Mouse (Mus musculus) mammary gland, adult 2 months (tissue): ENCODE data around the gene Gm8206. TPM values are rescaled to one million over a fixed set of nuclear protein-coding genes. Genes with fewer than 3 reads are reported as not detected.

ENCODE experiments used
- polyA plus RNA-seq: library from polyadenylated mRNA; depleted of rRNA; stranded (reverse); fragments of >200 nt; gene quantifications from 2 replicates; pipeline ENCODE4 v1.2.3, GENCODE M21; 2012; ENCODE audit warnings: low replicate concordance; rRNA removed

Gm8206 gene
- 0.33 TPM in 1 of 2 replicates, not detected in the other for polyA plus RNA-seq

DNA sequence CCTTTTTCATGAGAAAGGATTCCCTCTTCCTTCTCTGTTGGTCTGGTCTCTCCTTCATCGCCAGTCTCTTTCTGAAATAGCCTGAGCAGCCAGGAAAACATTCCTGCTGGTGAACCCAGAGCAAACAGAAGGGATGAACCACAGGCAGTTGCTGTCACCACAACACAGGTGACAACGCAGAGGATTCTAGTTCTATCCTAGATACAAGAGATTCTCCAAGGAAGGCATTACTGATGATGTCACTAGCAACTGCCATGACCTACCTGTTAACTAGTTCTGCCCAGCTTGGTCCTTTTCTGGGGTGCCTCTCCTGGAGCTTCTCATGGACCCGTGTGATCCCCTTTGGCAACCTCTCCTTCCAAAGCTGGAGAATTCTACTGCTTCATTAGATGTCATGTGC lies at the start of gene Gm8206:
TSS of gene Gm8206 (minus strand) at position 101 of the 400 bp plus-strand sequence.

DNA sequence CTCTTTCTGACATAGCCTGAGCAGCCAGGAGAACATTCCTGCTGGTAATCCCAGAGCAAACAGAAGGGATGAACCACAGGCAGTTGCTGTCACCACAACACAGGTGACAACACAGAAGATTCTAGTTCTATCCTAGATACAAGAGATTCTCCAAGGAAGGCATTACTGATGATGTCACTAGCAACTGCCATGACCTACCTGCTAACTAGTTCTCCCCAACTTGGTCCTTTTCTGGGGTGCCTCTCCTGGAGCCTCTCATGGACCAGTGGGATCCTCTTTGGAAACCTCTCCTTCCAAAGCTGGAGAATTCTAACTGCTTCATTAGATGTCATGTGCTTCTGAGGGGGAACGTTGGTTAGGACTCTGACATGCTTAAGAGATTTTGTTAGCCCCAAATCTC lies 32.0 kb upstream of the Gm8206 start, which contains the start of gene Gm3476:
TSS of gene Gm3476 (minus strand) at position 101 of the 400 bp plus-strand sequence.

DNA sequence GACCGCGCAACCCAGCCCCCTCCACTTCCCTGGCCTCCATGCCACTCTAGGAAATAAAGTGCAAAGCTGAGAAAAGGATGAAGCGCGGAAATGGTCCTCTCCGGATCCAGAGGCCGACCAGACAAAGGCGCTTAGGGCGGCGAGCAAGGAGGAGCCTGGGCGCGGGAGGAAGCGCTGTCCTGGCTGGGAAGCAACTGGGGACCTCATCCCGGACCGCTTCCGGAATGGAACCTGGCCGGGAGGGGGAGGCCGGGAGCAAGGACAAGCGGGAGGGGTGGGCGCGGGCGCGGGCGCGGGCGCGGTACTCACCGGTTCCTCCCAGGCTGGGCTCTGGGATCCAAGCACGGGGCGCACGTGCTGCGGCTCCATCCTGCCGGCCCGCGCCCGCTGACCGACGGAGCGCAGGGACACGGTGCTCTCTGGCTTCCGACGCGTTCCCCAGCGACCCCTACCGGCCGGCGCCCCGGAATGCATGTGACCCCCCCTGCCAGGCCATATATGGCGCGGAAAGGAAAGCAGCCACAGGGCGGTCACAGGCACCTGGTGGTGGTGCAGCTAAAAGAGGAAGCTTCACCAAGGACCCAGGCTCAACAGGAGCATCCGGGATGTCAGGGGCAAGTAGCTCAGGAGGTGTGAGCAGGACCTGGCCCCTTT lies 14.7 kb upstream of the Gm8206 start, which contains the start of gene Gm3468:
TSS of gene Gm3468 (minus strand) at position 394 of the 654 bp plus-strand sequence.

DNA sequence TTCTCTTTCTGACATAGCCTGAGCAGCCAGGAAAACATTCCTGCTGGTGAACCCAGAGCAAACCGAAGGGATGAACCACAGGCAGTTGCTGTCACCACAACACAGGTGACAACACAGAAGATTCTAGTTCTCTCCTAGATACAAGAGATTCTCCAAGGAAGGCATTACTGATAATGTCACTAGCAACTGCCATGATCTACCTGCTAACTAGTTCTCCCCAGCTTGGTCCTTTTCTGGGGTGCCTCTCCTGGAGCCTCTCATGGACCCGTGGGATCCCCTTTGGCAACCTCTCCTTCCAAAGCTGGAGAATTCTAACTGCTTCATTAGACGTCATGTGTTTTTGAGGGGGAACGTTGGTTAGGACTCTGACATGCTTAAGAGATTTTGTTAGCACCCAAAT lies 35.6 kb downstream of the Gm8206 start, which contains the start of gene Gm6337:
TSS of gene Gm6337 (minus strand) at position 101 of the 400 bp plus-strand sequence.

DNA sequence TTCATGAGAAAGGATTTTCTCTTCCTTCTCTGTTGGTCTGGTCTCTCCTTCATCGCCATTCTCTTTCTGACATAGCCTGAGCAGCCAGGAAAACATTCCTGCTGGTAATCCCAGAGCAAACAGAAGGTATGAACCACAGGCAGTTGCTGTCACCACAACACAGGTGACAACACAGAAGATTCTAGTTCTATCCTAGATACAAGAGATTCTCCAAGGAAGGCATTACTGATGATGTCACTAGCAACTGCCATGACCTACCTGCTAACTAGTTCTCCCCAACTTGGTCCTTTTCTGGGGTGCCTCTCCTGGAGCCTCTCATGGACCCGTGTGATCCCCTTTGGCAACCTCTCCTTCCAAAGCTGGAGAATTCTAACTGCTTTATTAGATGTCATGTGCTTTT lies 114.7 kb downstream of the Gm8206 start, which contains the start of gene Gm3453:
TSS of gene Gm3453 (minus strand) at position 101 of the 400 bp plus-strand sequence.

Other genes starting within 250 kb of the Gm8206 start
- gene Gm8237, start 213.6 kb downstream of the Gm8206 start, polyA plus RNA-seq = not detected in 2 replicates
- 0.10 and 0.30 TPM in 2 replicates for gene Gm3248, start 132.2 kb downstream of the Gm8206 start, polyA plus RNA-seq
- gene Gm3453, start 114.8 kb downstream of the Gm8206 start, polyA plus RNA-seq = not detected in 2 replicates
- gene Gm6337, start 35.7 kb downstream of the Gm8206 start, polyA plus RNA-seq = not detected in 2 replicates
- 0.22 and 0.65 TPM in 2 replicates for gene Gm3468, start 14.7 kb upstream of the Gm8206 start, polyA plus RNA-seq
- gene Gm3476, start 31.9 kb upstream of the Gm8206 start, polyA plus RNA-seq = not detected in 2 replicates
- not detected in 2 replicates for gene Gm21560, start 125.3 kb upstream of the Gm8206 start, polyA plus RNA-seq
- gene Gm3411, start 193.3 kb upstream of the Gm8206 start, polyA plus RNA-seq = 0.06 TPM in 1 of 2 replicates, not detected in the other
- gene Gm21103, start 210.9 kb upstream of the Gm8206 start, polyA plus RNA-seq = not detected in 2 replicates
- gene Gm3618, start 249.7 kb upstream of the Gm8206 start, polyA plus RNA-seq = not detected in 2 replicates